Mouse (Mus musculus) liver, postnatal 0 days (tissue): Measurements from ENCODE around the gene Stx17. TPM values are rescaled to one million over a fixed set of nuclear protein-coding genes. Genes with fewer than 3 reads are reported as not detected.
A peak's percentile ranks its signal among the peaks of the same experiment; 100 is the strongest.

Experiments used
- ATAC-seq: fragments of 200-750 bp; cut with Nextera tagmentation; 2 replicates; pipeline ENCODE4 v1.8.0; 2017; ENCODE audit warnings: mild to moderate bottlenecking, moderate library complexity
- DNase-seq: peaks from one replicate; pipeline ENCODE4 v3.0.0-alpha.2; 2016
- H3K27ac ChIP-seq: fragments of 300-500 bp; sonication (generic); 2 replicates; pipeline ENCODE4 v1.5.1; 2014; ENCODE audit warnings: antibody characterized with exemption, moderate library complexity, mild to moderate bottlenecking, low read depth
- H3K27me3 ChIP-seq: fragments of 300-500 bp; sonication (generic); 2 replicates; pipeline ENCODE4 v1.6.1; 2014; ENCODE audit warnings: low read length, control low read depth, mixed read lengths; ENCODE audit not compliant: insufficient read depth
- H3K36me3 ChIP-seq: fragments of 300-500 bp; sonication (generic); replicated peaks from 2 replicates; pipeline ENCODE4 v1.6.1; 2014; ENCODE audit warnings: mild to moderate bottlenecking, control low read depth, low read length, moderate library complexity, mixed read lengths; ENCODE audit not compliant: insufficient read depth
- H3K4me1 ChIP-seq: fragments of 300-500 bp; sonication (generic); 2 replicates; pipeline ENCODE4 v1.6.1; 2014; ENCODE audit warnings: antibody characterized with exemption, mild to moderate bottlenecking, control low read depth; ENCODE audit not compliant: insufficient read depth
- H3K4me2 ChIP-seq: fragments of 300-500 bp; sonication (generic); 2 replicates; pipeline ENCODE4 v1.6.1; 2014; ENCODE audit warnings: low read depth, mild to moderate bottlenecking, low read length, moderate library complexity, mixed read lengths
- H3K4me3 ChIP-seq: fragments of 300-500 bp; sonication (generic); 2 replicates; pipeline ENCODE4 v1.5.1; 2014; ENCODE audit warnings: low read depth, low read length
- H3K9ac ChIP-seq: fragments of 300-500 bp; sonication (generic); replicated peaks from 2 replicates; pipeline ENCODE4 v1.6.1; 2014; ENCODE audit warnings: mild to moderate bottlenecking, moderate library complexity
- H3K9me3 ChIP-seq: fragments of 300-500 bp; sonication (generic); 2 replicates; pipeline ENCODE4 v1.6.1; 2016; ENCODE audit warnings: mild to moderate bottlenecking, control low read depth, low read length, mixed read lengths
- CTCF ChIP-seq: sonication (generic); IDR thresholded peaks from 2 replicates; pipeline ENCODE4 v1.5.1; 2016; ENCODE audit warnings: antibody characterized with exemption, low read depth
- EP300 ChIP-seq: IDR thresholded peaks from 2 replicates; pipeline ENCODE4 v1.6.1; 2016; ENCODE audit warnings: antibody characterized with exemption, low read depth, mild to moderate bottlenecking
- WGBS: fragments of 180-500 bp; shearing (Covaris S2); extraction: QIAGEN DNeasy Blood & Tissue Kit; methylation state at CpG from one replicate; pipeline ENCODE4 v1.1.7; 2014; ENCODE audit not compliant: insufficient replicate concordance; 5-methylcytosine and 5-hydroxymethylcytosine counted together
- polyA plus RNA-seq: library from polyadenylated mRNA; unstranded; fragments of >200 nt; fragmentation: Nextera tagmentation; extraction: Ambion mirVana; gene quantifications from 2 replicates; pipeline ENCODE4 v1.2.1, GENCODE M21; 2015

The Stx17 gene
- polyA plus RNA-seq, 1 experiment from 2014 or later = 13.0 TPM

- ATAC-seq (no peak), DNase-seq (no peak)
- peaks cover 13% of the 10 kb centered on the region for H3K36me3 ChIP-seq
- H3K4me1 ChIP-seq = no peaks in the 10 kb centered on the region
- H3K9me3 ChIP-seq = no peaks in the 10 kb centered on the region
- H3K9ac ChIP-seq = no peak overlapping the region
- TF ChIP-seq EP300 (no peak), CTCF (no peak)
- H3K27ac ChIP-seq = no peak overlapping the region
- WGBS = 78% methylated on average over 6 of the region's 6 CpGs
- no peak overlapping the region for H3K4me2 ChIP-seq
- no peak overlapping the region for H3K4me3 ChIP-seq
- no peaks in the 10 kb centered on the region for H3K27me3 ChIP-seq
Observed at GRCm38 (mm10) chr4:48181366-48181765, 56.7 kb downstream of the Stx17 start.

DNA sequence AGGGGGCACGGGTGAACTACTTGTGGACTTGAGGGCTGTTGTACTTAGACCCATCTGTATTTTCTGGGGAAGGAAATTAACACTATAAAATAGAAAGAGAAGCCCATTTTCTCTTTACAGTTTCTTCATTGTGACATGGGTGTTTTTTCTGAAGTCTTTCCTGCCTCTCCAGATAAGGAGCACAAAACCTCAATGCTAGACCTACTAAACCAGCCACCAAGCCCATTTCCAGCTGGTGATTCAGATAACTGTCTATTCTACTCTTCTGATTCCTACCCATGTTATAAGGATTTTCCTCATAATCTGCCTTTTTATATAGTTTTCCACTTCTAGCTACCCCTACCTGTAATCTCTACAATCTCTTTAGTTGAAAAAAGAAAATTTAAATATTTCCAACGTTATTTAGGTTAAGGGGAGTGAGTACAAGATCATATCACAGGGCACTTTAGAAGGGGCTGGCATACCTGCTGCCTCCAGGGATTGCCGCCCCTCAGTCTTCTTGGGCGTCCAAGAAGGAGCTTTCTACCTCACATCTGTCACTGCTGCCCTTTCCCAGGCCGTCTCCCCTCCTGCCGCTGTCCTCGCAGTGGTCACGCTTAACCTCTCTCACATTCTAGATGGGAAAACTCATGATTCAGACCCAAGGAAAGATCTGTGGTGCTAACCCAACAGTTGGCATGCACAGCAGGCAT lies 57.5 kb downstream of the Stx17 start:
- Histone ChIP-seq H3K4me2 (no peak overlapping the region), H3K4me3 (no peak overlapping the region), H3K4me1 (no peaks in the 10 kb centered on the region), H3K27ac (no peak overlapping the region), H3K27me3 (no peaks in the 10 kb centered on the region), H3K36me3 (peaks cover 13% of the 10 kb centered on the region), H3K9ac (no peak overlapping the region), H3K9me3 (no peaks in the 10 kb centered on the region)
- TF ChIP-seq EP300 (peak; percentile 64; the same call in 1 of the 2 replicates), CTCF (no peak)
- ATAC-seq (peak; percentile 44; the same call in 1 of the 2 replicates), DNase-seq (no peak)
- 76% methylated on average over 8 of the region's 8 CpGs for WGBS

GRCm38 (mm10) chr4:48197925-48198324 lies 73.2 kb downstream of the Stx17 start:
- ATAC-seq = no peak
- Histone ChIP-seq H3K4me2 (no peak overlapping the region), H3K4me1 (no peaks in the 10 kb centered on the region), H3K9ac (no peak overlapping the region), H3K9me3 (no peaks in the 10 kb centered on the region), H3K27me3 (no peaks in the 10 kb centered on the region), H3K4me3 (no peak overlapping the region), H3K36me3 (peaks cover 20% of the 10 kb centered on the region), H3K27ac (no peak overlapping the region)
- 78% methylated on average over 3 of the region's 3 CpGs for WGBS
- DNase-seq = no peak
- TF ChIP-seq EP300 = no peak
- peak; percentile 58 for TF ChIP-seq CTCF

- Histone ChIP-seq H3K9ac (no peak overlapping the region), H3K4me1 (no peaks in the 10 kb centered on the region), H3K9me3 (no peaks in the 10 kb centered on the region), H3K4me3 (no peak overlapping the region), H3K27ac (no peak overlapping the region), H3K27me3 (no peaks in the 10 kb centered on the region), H3K4me2 (no peak overlapping the region), H3K36me3 (peaks cover 25% of the 10 kb centered on the region)
- TF ChIP-seq EP300 = no peak
- no peak for TF ChIP-seq CTCF
- WGBS = 74% methylated on average over 8 of the region's 8 CpGs
- no peak for ATAC-seq
- no peak for DNase-seq
Observed at GRCm38 (mm10) chr4:48198447-48198846, 73.7 kb downstream of the Stx17 start.

GRCm38 (mm10) chr4:48203564-48203963 lies 78.8 kb downstream of the Stx17 start:
- Histone ChIP-seq H3K4me2 (no peak overlapping the region), H3K27me3 (no peaks in the 10 kb centered on the region), H3K4me3 (no peak overlapping the region), H3K27ac (no peak overlapping the region), H3K9ac (no peak overlapping the region), H3K9me3 (no peaks in the 10 kb centered on the region), H3K4me1 (no peaks in the 10 kb centered on the region), H3K36me3 (peaks cover 24% of the 10 kb centered on the region)
- TF ChIP-seq EP300 = no peak
- TF ChIP-seq CTCF = no peak
- DNase-seq (no peak), ATAC-seq (no peak)
- WGBS = 89% methylated on average over 4 of the region's 4 CpGs

DNA sequence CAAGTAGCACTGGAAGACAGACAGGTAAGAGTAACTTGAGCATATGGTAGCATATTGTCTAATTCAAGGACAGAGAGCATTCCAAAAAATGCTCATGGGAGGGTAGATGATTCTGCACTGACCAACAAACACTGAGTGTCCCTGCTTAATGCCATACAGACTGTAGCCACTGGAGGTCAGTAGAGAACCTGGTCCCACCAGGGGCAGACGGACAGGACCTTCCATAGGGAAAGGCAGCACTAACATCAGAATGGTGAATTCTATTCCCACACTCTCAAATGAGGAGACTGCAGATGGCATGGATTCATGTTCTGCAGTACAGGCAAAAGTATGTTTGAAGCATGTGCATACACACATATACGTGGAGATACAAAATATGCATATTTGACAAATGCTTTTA lies 100.5 kb downstream of the Stx17 start:
- Histone ChIP-seq H3K4me2 (no peak overlapping the region), H3K36me3 (no peaks in the 10 kb centered on the region), H3K9ac (no peak overlapping the region), H3K27ac (no peak overlapping the region), H3K4me3 (no peak overlapping the region), H3K9me3 (no peaks in the 10 kb centered on the region), H3K27me3 (no peaks in the 10 kb centered on the region), H3K4me1 (no peaks in the 10 kb centered on the region)
- WGBS = 47% methylated on average over 2 of the region's 2 CpGs
- TF ChIP-seq EP300 (no peak), CTCF (peak; percentile 95)
- DNase-seq (peak; percentile 68), ATAC-seq (peak; percentile 72; the same call in 1 of the 2 replicates)
